Mouse (Mus musculus): Measurements from ENCODE around the gene Tbc1d14.
A peak's percentile ranks its signal among the peaks of the same experiment; 100 is the strongest.

The Tbc1d14 gene

DNA sequence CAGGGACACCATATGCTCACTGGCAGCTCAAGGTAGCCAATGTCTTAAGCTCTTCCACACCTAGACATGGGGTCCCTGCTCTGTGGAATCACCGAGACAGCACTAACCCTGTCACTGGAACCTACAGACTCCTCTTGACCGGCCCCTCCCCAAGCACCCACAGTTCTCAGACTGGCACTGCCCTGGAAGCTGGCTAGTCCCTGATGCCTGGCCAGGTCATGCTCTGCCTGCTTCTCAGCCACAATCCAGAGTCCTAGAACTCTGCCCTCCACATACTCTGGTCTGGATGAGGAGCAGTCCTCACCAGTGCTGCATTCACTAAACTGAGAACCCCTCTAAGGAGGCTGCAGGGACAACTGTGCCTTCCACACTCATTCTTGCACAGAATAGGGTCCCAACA lies 82.1 kb downstream of the Tbc1d14 start:
- no peak for DNase-seq (ENCODE audit: low read depth, low spot score)

- no peak for DNase-seq (ENCODE audit: low read depth, low spot score)
These were observed 84.7 kb downstream of the Tbc1d14 start for GRCm38 (mm10) chr5:36508351-36508750.

DNA sequence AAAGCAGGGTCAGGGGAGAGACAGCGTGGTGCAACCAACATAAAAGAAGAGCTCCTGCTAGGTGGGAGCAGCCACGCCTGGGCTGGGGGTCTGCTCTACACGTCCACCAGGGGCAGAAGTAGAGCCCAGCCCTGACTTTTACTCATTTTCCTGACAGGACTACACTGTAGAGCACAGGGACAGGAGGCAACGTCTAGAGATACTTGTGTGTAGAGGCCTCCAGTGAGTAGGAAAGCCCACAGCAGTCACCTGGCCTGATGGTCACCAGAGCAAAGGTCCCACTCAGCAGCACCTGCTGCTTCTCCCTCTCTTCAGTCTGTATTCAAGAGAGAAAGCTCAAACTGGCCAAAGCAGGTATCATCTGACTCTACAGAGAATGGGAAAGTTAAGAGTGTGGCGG lies 87.4 kb downstream of the Tbc1d14 start:
- no peak for DNase-seq (ENCODE audit: low read depth, low spot score)

DNA sequence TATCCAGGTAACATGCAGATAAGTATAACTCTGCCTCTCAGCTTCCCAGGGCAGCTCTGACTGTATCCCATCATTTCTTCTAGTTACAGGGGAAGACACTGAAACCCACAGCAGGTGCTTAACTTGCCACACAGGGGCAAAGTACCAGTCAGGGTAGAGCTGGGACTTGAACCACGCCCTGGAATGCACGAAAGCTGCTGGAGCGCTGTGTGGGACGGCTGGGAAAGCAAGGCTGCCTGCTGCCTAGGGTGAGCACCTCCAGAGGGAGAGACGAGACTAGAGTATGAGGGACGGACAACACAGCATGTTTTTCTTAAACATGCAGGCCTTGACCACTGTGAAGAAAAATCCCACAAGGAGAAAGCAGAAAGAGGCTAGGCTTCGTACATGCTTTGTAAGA lies 87.8 kb downstream of the Tbc1d14 start:
- DNase-seq (ENCODE audit: low read depth, low spot score), result peak; percentile 36

- no peak for DNase-seq (ENCODE audit: low read depth, low spot score)
These were observed 98.4 kb downstream of the Tbc1d14 start for GRCm38 (mm10) chr5:36494709-36495108.

DNA sequence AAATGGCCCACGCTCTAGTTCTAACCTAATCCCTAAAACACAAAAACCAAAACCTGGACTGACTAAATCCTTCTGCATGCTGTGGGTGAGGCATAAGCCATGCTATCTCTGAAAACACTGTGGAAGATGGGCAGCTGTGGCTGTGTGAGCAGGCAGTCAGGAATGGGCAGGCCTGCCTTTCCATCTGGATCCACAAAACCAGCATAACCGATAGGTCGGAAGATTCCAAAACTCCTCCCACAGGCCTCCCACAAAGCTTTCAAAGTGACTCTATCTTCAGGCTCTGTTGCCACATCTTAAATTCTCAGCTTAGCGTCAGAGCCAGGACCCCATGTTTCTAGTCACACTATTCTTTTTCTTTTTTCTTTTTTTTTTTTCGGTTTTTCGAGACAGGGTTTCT lies 99.2 kb downstream of the Tbc1d14 start:
- DNase-seq (ENCODE audit: low read depth, low spot score), result no peak

DNA sequence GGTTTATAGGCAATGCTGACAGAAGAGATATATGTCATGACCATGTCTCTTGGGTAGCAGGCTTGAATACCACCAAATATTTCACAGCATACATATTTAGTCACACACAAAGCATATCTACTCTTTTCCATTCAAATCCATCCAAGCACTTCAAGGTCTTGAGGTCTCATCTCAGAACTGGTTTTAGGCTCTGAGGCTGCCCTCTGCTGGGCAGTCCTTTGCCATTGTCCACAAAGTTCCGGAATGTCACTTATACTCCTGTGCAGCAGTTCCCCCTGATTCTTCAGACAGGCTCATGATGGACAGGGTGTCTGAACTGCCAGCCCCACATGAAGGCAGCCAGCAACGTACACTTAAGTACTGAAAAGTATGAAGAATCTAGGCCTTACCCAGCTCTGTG lies 103.9 kb downstream of the Tbc1d14 start:
- DNase-seq (ENCODE audit: low read depth, low spot score), result no peak

- DNase-seq (ENCODE audit: low read depth, low spot score), result peak; percentile 30
These were observed 107.8 kb downstream of the Tbc1d14 start for GRCm38 (mm10) chr5:36485306-36485705.

DNA sequence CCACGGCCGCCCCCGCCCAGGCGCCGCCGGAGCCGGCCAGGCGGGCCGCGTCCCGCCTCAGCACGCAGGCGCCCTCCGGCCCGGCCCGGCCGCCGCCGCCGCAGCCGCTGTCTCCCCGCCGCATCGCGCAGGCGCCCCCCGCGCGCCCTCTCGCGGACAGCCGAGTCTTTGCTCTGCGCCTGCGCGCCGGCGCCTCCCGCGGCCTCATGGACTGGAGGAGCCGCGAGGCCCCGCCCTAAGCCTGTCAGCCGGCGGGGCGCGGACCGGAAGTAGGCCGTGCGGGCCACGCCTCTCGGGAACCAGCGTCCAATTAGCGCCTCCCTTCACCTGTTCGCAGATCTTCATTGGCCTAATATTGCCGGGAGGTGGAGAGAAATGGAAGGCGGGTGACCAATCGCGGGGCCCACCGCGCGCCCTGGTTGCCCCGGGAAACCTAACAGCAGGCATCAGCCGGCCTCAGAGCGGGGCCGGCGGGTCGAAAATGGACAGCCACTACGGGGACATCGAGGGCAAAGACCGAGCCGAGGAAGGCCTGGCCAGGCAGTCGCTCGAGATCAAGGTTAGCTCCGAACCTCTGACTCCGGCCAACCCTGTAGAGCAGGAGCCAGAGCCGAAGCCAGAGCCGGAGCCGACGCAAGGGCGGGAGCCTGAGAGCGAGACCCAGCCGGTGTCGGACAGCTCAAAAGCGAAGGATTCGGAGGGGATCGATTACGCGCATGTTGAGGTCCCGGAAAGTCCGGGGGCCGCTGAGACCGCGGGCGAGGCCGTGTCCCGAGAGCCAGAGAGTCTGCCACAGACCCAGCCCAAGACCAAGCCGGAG lies 108.7 kb downstream of the Tbc1d14 start, which contains the start of the genes Tada2b and Ccdc96:
TSS of gene Tada2b (minus strand) at position 115 of the 820 bp plus-strand sequence.
TSS of gene Ccdc96 (plus strand) at position 418 of the 820 bp plus-strand sequence.
- peak; percentile 100 for DNase-seq (ENCODE audit: low read depth, low spot score)

DNA sequence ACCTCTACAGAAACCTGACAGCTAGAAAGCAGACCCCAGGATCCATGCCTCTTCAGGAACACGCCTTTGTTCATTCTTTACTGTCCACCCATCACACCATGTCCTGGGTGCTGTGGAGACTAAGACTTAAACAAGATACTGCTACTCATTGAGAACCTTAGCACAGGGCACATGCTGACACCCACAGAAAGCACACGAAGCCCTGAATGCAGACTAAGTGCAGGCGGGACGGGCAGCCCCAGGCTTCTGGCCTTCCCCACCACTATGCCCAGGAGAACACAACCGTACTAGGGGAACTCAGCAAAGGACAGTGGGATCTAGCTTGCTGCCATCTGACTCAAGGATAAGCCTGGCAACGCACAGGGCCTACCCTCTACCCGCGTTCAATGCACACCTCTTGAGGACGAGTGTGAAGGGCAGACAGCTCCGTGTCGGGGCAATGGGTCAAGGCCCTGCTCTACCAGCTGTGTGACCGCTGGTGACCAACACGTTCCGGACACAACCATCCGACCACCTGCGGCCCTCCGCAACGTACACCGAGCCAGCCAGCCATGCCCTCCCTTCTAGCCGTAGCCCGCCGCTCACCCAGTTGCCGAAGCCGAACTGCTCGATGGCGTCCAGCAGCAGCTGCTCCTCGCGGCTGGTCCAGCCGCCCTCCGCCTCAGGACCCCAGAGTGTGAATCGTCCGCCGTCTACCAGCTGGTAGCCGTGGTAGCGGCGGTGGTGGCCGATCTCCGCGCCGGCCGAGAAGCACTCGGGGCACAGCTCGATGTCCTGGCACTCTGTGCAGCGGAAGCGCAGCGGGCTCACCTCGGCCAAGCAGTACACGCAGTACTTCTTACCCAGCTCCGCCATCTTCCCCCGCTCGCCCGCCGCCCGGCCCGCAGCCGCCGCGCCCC lies 109.6 kb downstream of the Tbc1d14 start:
- peak; percentile 62 for DNase-seq (ENCODE audit: low read depth, low spot score)

DNA sequence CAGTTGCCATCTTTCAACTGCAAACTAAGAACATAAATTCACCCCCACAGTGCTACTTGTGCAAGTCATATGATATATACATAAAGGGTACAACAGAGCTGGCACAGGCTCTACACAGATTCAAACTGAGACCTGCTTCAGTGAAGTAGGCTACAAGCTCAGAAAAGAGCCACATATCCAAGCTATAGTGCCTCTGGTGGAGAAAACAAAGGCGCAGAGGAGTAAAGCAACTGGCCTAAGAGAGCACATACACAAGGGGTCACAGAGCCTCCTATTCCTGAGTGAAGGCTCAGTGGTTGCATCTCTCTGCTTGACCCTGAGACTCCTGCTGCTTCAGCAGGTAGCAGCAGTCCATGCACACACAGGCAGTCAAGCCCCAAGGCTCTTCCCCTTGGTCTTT lies 112.0 kb downstream of the Tbc1d14 start:
- no peak for DNase-seq (ENCODE audit: low read depth, low spot score)

- DNase-seq (ENCODE audit: low read depth, low spot score), result no peak
These were observed 112.7 kb downstream of the Tbc1d14 start for GRCm38 (mm10) chr5:36480398-36480797.

DNA sequence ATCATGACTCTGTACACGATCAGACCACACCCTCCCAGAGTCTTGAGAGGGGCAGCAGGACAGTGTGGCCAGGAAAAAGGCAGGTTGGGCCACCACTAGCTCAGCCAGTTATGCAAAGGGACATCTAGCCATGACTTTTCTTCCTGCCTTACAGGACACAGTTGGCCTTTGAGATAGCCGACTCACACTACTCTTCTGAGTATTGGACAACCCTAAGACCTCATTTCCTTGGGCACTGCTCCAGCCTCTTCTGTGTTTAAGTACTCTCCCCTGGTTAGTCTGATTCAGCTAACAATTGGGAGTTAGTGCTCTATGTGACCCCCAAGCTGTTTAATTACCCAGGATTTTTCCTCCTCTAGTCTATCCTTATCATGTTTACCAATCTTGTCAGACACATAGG lies 113.3 kb downstream of the Tbc1d14 start:
- no peak for DNase-seq (ENCODE audit: low read depth, low spot score)

GRCm38 (mm10) chr5:36478540-36479420 lies 114.3 kb downstream of the Tbc1d14 start:
- no peak for DNase-seq (ENCODE audit: low read depth, low spot score)

GRCm38 (mm10) chr5:36477486-36477885 lies 115.6 kb downstream of the Tbc1d14 start:
- no peak for DNase-seq (ENCODE audit: low read depth, low spot score)

GRCm38 (mm10) chr5:36474283-36474682 lies 118.8 kb downstream of the Tbc1d14 start:
- peak; percentile 88 for DNase-seq (ENCODE audit: low read depth, low spot score)

DNA sequence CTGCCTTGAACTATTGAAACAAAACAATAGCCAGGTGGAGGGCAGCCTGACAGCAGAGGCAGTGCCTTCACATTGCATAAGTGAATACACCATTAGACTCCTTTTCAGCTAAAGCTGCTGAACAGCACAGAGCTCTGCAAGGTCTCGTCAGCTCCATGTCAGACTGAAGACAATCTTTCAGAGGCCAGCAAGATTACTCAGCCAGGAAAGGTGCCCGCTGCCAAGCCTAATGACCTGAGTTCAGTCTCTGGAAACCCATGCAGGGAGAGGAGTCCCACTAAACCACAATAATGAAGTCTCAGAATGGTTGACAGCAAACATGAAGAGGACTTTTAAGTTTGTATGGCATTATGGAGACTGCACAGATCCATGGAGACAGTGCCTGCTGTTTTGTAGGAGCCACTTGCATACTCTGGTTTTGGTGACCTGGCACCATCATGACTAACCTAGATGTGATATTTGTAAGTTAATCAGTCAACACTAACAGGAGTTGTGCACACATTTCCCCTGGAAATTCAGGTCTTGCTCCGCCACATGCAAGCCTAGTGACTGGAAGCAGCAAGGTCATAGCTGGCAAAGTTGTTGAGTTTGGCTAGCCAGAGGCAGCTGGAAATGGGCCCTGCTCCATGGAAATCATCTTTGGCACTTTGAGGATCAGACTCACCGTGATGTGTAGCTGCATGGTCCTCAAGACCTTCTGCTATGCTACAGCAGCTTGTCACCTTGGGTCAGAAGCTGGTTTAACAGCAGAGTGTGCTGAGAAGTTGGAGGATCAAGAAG lies 120.0 kb downstream of the Tbc1d14 start:
- no peak for DNase-seq (ENCODE audit: low read depth, low spot score)

- DNase-seq (ENCODE audit: low read depth, low spot score), result no peak
These were observed 121.9 kb downstream of the Tbc1d14 start for GRCm38 (mm10) chr5:36471206-36471605.

DNA sequence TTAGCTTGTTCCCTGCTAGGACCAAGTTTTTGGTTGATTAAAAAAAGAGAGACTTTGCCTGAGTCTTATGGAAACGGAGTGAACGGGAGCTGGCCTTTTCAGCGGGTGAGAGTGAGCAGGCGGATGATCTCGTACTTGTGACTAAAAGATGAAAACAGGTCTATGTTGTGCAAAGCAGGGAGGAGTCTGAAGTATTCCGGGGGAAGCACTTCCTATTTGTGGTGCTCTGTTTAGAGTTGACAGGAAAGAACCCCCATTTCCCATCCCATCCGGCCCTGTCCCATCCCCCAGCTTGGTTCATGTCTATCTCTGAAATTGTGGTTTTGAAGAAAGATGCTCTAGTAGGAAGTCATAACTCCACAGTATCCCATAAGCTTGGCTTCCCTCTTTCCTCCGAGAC lies 127.2 kb downstream of the Tbc1d14 start:
- DNase-seq (ENCODE audit: low read depth, low spot score), result no peak
